Mouse (Mus musculus): ENCODE results near the gene Asb2.

GRCm38 (mm10) chr12:103367620-103368325, 12.0 kb upstream of the Asb2 start:
- TF ChIP-seq CTCF (IDR thresholded peaks at IDR 0.05; ENCODE audit: borderline replicate concordance, extremely low read depth, insufficient read depth, insufficient read length) (peak; percentile 93), POLR2A (IDR thresholded peaks at IDR 0.05; ENCODE audit: borderline replicate concordance, extremely low read depth, insufficient read depth, insufficient read length, poor library complexity, severe bottlenecking) (no peak)
